ENCODE assay signal across 8 mouse cellular contexts in genomic region chr11:61174821-61175658, GRCm38 (mm10). TPM values are rescaled to one million over a fixed set of nuclear protein-coding genes. Genes with fewer than 3 reads are reported as not detected.
A peak's percentile ranks its signal among the peaks of the same experiment; 100 is the strongest.
DNase-seq lines count a peak whose midpoint lies in the region; ATAC-seq lines count a peak whose summit lies in the region.

Usp22 (minus strand) TSS chr11:61175055.

- peaks cover 43% of the 10 kb centered on the region for H3K4me1 ChIP-seq in hindbrain, embryonic 15.5 days (replicated peaks)

- H3K4me3 ChIP-seq in hindbrain, embryonic 15.5 days = peak within 1 kb of the TSS; percentile 87

- peak; percentile 98 for ATAC-seq in hindbrain, embryonic 15.5 days (ENCODE audit: low FRiP score, low read depth)

- H3K9me3 ChIP-seq in hindbrain, embryonic 15.5 days = no peaks in the 10 kb centered on the region

- H3K36me3 ChIP-seq in hindbrain, embryonic 15.5 days = no peaks in the 10 kb centered on the region

- peak within 1 kb of the TSS; percentile 71 for H3K4me2 ChIP-seq in hindbrain, embryonic 15.5 days

- under 1% methylated on average over 63 of the region's 69 CpGs for WGBS in hindbrain, embryonic 15.5 days

- peak within 1 kb of the TSS; percentile 98 for H3K27ac ChIP-seq in hindbrain, embryonic 15.5 days (replicated peaks)

- no peaks in the 10 kb centered on the region for H3K27me3 ChIP-seq in hindbrain, embryonic 15.5 days

- peak within 1 kb of the TSS; percentile 99 for H3K9ac ChIP-seq in hindbrain, embryonic 15.5 days

- peak; percentile 100 for DNase-seq in T-cell, adult 2 months (ENCODE audit: low spot score)
- DNase-seq in cerebellum, postnatal 36 days = peak; percentile 98 to 99
- DNase-seq in frontal cortex, postnatal 36 days (ENCODE audit: low spot score in 2 of 2) = peak; percentile 100
- DNase-seq in left cerebral cortex, adult 11 months (ENCODE audit: low spot score) = peak; percentile 100
- DNase-seq in lung, postnatal 4 days = peak; percentile 99 to 100
- peak; percentile 99 for DNase-seq in retina, postnatal 7 days (ENCODE audit: low read depth, low spot score)
- DNase-seq in urinary bladder, adult 2 months (ENCODE audit: low spot score) = peak; percentile 96

RNA-seq across cellular contexts. Expression of gene Usp22, which starts in this region (rescaled TPM):
- polyA plus RNA-seq in hindbrain, embryonic 15.5 days (2015; fragmentation: Nextera tagmentation; extraction: Ambion mirVana) = 367 and 410 TPM in 2 replicates
- polyA plus RNA-seq in urinary bladder, adult 2 months (2012; rRNA removed) = 51.9 and 53.3 TPM in 2 replicates

Comparison
In these comparisons a context has a peak if more than half of its experiments do, and no peak if none do; other contexts are left out.
1. Peak in every context shown above with its lines: DNase-seq, ATAC-seq, H3K4me3 ChIP-seq and H3K27ac ChIP-seq.